Mouse (Mus musculus): ENCODE measurements around the gene Myo1d. TPM values are rescaled to one million over a fixed set of nuclear protein-coding genes. Genes with fewer than 3 reads are reported as not detected.

Gene Myo1d
- polyA plus RNA-seq, 1 experiment = not detected

DNA sequence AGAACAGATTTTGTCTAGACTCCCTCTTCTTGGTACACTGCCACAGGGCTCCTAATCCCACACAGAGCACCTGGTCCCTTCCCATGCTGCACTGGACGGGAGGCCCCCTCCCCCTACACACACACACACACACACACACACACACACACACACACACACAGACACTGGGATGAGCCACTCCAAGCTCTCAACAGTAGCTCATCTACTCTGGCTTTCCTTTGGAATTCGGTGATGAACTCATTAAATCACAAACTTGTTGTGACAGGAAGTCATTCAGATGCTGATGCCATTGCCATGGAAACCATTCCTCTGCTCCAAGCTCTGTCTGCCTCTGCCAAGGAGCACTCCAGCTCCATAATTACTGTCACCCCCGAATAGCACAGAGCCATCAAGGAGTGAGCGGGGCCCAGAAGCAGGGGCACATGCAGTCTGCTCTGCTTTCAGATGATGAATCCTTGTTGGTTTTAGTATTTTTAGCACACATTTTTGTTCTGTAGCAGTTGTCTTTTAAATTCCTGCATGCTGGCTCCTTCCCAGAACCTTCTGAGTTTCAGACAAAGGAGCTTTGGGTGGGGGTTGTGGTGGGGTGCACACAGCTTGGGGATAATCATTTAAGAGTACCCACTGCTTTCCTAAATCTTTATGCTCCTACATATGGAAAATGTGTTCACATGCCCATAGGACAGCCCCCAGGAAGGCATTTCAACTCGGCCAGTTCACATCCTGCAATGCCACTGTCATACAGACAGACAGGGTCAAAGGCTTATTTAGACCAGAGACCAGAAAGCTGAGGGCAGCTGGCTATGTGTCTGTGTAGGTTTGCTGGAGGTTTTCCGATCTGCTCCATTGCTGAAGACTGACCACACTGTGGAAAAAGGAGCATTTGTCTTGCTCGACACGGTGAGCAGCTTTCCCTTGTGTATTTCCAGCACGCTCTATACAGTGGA is 261.1 kb downstream of the Myo1d start:
- no peak for TF ChIP-seq POLR2A (IDR thresholded peaks at IDR 0.05; ENCODE audit: insufficient read depth, low read depth, low read length)
- no peak for TF ChIP-seq CTCF (IDR thresholded peaks at IDR 0.05; ENCODE audit: insufficient read depth, low read depth, low read length)
- Histone ChIP-seq H3K4me3 (ENCODE audit: insufficient read depth, low read depth, low read length) (no peak overlapping the region), H3K4me1 (ENCODE audit: control insufficient read depth, insufficient read depth, low read length) (peaks cover 35% of the 10 kb centered on the region), H3K27ac (ENCODE audit: insufficient read depth, low read depth, low read length) (peak overlapping the region; percentile 95)
- 17% methylated on average over 9 of the region's 9 CpGs for WGBS

- TF ChIP-seq POLR2A (IDR thresholded peaks at IDR 0.05; ENCODE audit: insufficient read depth, low read depth, low read length) (no peak), CTCF (IDR thresholded peaks at IDR 0.05; ENCODE audit: insufficient read depth, low read depth, low read length) (no peak)
- Histone ChIP-seq H3K4me1 (ENCODE audit: control insufficient read depth, insufficient read depth, low read length) (peaks cover 40% of the 10 kb centered on the region), H3K27ac (ENCODE audit: insufficient read depth, low read depth, low read length) (no peak overlapping the region; the same call in 1 of the 2 replicates), H3K4me3 (ENCODE audit: insufficient read depth, low read depth, low read length) (no peak overlapping the region)
- 50% methylated on average over 8 of the region's 8 CpGs for WGBS
Observed at GRCm38 (mm10) chr11:80515895-80516294, 263.9 kb downstream of the Myo1d start.

DNA sequence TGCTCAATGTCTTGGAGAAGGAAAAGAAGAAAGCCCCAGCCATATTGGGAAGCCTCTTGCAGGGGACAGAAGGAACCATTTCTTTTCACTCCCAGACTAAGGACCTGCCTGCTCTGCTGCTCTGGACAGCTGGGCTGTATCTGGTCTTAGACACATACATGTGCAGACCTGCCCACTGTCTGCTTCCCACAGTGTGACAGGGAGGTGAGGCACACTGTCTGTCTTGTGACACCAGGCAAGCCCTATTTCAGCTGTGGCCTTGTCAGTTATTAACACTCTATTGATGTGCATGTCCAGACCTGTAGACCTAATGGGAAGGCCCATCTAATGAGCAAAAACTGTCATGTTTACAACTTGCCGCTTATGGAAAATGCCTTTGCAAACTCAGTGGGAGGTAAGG is 264.5 kb downstream of the Myo1d start:
- Histone ChIP-seq H3K4me1 (ENCODE audit: control insufficient read depth, insufficient read depth, low read length) (peaks cover 40% of the 10 kb centered on the region), H3K4me3 (ENCODE audit: insufficient read depth, low read depth, low read length) (no peak overlapping the region), H3K27ac (ENCODE audit: insufficient read depth, low read depth, low read length) (peak overlapping the region; percentile 9; the same call in 1 of the 2 replicates)
- WGBS = 23% methylated on average over 1 of the region's 1 CpGs
- TF ChIP-seq CTCF (IDR thresholded peaks at IDR 0.05; ENCODE audit: insufficient read depth, low read depth, low read length) (no peak), POLR2A (IDR thresholded peaks at IDR 0.05; ENCODE audit: insufficient read depth, low read depth, low read length) (no peak)

GRCm38 (mm10) chr11:80513796-80514195 is 266.0 kb downstream of the Myo1d start:
- Histone ChIP-seq H3K4me1 (ENCODE audit: control insufficient read depth, insufficient read depth, low read length) (peaks cover 41% of the 10 kb centered on the region), H3K4me3 (ENCODE audit: insufficient read depth, low read depth, low read length) (no peak overlapping the region), H3K27ac (ENCODE audit: insufficient read depth, low read depth, low read length) (no peak overlapping the region)
- TF ChIP-seq CTCF (IDR thresholded peaks at IDR 0.05; ENCODE audit: insufficient read depth, low read depth, low read length) (no peak), POLR2A (IDR thresholded peaks at IDR 0.05; ENCODE audit: insufficient read depth, low read depth, low read length) (no peak)
- 43% methylated on average over 7 of the region's 7 CpGs for WGBS

- peaks cover 40% of the 10 kb centered on the region for H3K4me1 ChIP-seq (ENCODE audit: control insufficient read depth, insufficient read depth, low read length)
- TF ChIP-seq CTCF (IDR thresholded peaks at IDR 0.05; ENCODE audit: insufficient read depth, low read depth, low read length) = no peak
- no peak for TF ChIP-seq POLR2A (IDR thresholded peaks at IDR 0.05; ENCODE audit: insufficient read depth, low read depth, low read length)
- H3K27ac ChIP-seq (ENCODE audit: insufficient read depth, low read depth, low read length) = no peak overlapping the region
- H3K4me3 ChIP-seq (ENCODE audit: insufficient read depth, low read depth, low read length) = no peak overlapping the region
- WGBS = 68% methylated on average over 19 of the region's 19 CpGs
Observed at GRCm38 (mm10) chr11:80512313-80513056, 267.3 kb downstream of the Myo1d start.

DNA sequence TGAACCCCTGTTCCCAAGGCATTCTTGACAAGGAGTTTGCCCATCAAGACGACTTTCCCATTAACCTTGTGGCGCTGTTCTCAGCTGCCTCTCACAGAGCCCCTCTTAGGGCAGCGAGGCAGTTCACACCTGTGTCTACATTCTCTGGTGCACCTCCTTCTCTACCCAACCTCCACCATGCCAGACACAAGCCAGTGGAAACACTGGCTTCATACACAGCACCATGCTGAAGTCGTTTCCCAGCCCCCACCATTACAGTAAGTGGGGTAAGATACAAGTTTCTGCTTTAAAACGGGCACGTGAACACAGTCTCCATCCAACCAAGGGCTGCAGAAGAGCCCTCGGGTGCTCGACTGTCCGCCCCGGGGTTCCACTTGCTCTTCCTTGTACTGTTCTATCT is 269.7 kb downstream of the Myo1d start:
- H3K4me1 ChIP-seq (ENCODE audit: control insufficient read depth, insufficient read depth, low read length) = peaks cover 49% of the 10 kb centered on the region
- H3K27ac ChIP-seq (ENCODE audit: insufficient read depth, low read depth, low read length) = no peak overlapping the region
- WGBS = 91% methylated on average over 10 of the region's 10 CpGs
- TF ChIP-seq POLR2A (IDR thresholded peaks at IDR 0.05; ENCODE audit: insufficient read depth, low read depth, low read length) (no peak), CTCF (IDR thresholded peaks at IDR 0.05; ENCODE audit: insufficient read depth, low read depth, low read length) (no peak)
- H3K4me3 ChIP-seq (ENCODE audit: insufficient read depth, low read depth, low read length) = no peak overlapping the region

DNA sequence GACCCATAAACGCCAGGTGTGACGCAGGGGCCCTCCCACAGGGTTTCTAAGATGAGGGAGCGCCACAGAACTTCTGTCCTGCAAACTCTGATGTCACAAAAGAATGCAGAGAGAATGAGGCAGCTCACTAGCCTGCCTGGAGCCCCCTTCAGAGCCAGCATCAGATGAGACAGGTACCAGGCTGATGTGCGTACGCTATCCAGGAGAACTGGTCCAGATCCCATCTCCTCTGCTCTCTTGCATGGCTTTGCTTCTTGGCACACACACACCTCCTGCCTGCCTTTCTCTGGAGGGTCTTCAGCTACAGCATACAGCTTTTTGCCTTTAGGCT is 270.7 kb downstream of the Myo1d start:
- WGBS = 42% methylated on average over 5 of the region's 5 CpGs
- Histone ChIP-seq H3K4me1 (ENCODE audit: control insufficient read depth, insufficient read depth, low read length) (peaks cover 53% of the 10 kb centered on the region), H3K27ac (ENCODE audit: insufficient read depth, low read depth, low read length) (peak overlapping the region; percentile 79), H3K4me3 (ENCODE audit: insufficient read depth, low read depth, low read length) (no peak overlapping the region; the same call in 1 of the 2 replicates)
- no peak for TF ChIP-seq CTCF (IDR thresholded peaks at IDR 0.05; ENCODE audit: insufficient read depth, low read depth, low read length)
- no peak for TF ChIP-seq POLR2A (IDR thresholded peaks at IDR 0.05; ENCODE audit: insufficient read depth, low read depth, low read length)

DNA sequence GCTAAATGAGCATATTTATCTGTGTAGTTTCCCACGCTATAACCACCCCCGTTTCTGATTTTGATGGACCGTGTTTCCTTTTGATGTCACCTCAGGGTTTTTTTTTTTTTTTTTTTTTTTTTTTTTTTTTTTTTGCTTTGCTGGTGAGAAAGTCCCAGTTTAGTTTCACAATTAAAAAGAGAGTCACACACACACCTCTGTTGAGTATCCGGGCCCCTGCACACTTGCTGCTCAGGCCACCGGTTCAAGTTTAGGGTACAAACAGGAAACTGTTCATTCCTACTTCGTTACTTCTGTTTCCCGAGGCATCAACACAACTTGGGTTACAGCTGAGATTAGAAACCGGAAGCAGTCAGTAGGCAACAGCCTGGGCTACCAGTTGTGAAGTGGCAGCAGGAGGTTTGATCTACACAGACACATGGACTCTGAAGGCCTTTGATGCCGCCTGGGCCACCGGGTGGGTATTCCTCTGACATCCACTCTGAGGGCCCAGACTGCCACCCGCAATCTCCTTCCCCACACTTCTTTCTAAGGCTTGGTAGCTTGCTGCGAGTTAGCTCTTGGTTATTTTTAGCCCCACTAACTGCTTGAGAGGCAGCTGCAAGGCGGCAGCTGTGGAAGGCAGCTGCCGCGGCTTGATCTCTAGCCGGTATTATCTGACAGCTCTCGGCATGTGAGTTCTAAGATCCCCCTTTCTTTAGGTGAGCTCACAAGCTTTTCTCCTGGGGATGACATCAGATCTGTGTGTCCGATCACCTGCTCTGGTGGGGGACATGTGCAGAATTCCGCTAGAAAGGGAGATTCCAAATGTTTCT is 271.3 kb downstream of the Myo1d start:
- WGBS = 27% methylated on average over 19 of the region's 19 CpGs
- peaks cover 58% of the 10 kb centered on the region for H3K4me1 ChIP-seq (ENCODE audit: control insufficient read depth, insufficient read depth, low read length)
- H3K4me3 ChIP-seq (ENCODE audit: insufficient read depth, low read depth, low read length) = no peak overlapping the region; the same call in 1 of the 2 replicates
- peak overlapping the region; percentile 79 for H3K27ac ChIP-seq (ENCODE audit: insufficient read depth, low read depth, low read length)
- no peak for TF ChIP-seq CTCF (IDR thresholded peaks at IDR 0.05; ENCODE audit: insufficient read depth, low read depth, low read length)
- no peak for TF ChIP-seq POLR2A (IDR thresholded peaks at IDR 0.05; ENCODE audit: insufficient read depth, low read depth, low read length)
